Comparison of ENCODE assay signal across 24 mouse cellular contexts in genomic region chr6:50192169-50192568, GRCm38 (mm10).
DNase-seq lines count a peak whose midpoint lies in the region; ATAC-seq and TF ChIP-seq lines count a peak whose summit lies in the region.
"Had no signal": no experiment of that assay in that cellular context is flagged by ENCODE, and none has a peak within 500 bp of the region (broad histone marks: within the 10 kb centered on the region; RNA-seq: fewer than 3 reads in every experiment).

No protein-coding gene starts in this region.

- no peaks in the 10 kb centered on the region; the same call in 1 of the 2 replicates for H3K79me2 ChIP-seq in liver, adult 2 months (ENCODE audit: control insufficient read depth, insufficient read depth, low read length)

- TF ChIP-seq CTCF in liver, adult 2 months (IDR thresholded peaks at IDR 0.05; ENCODE audit: low read depth, low read length), result no peak
- no peak for TF ChIP-seq CTCF in liver, postnatal 0 days (IDR thresholded peaks at IDR 0.05; ENCODE audit: low read depth)

- H3K4me3 ChIP-seq in liver, adult 2 months (ENCODE audit: insufficient read depth, low read depth, low read length), result no peak overlapping the region
- H3K4me3 ChIP-seq in liver, postnatal 0 days (ENCODE audit: low read depth, low read length), result no peak overlapping the region
- H3K4me3 ChIP-seq in liver, embryonic 11.5 days (ENCODE audit: low read depth, low read length), result no peak overlapping the region
- H3K4me3 ChIP-seq: embryonic facial prominence, embryonic 10.5 days; embryonic facial prominence, embryonic 12.5 days; forebrain, embryonic 13.5 days; forebrain, embryonic 15.5 days had no signal

- H3K9me3 ChIP-seq in liver, postnatal 0 days (ENCODE audit: low read length), result no peaks in the 10 kb centered on the region
- H3K9me3 ChIP-seq in liver, embryonic 11.5 days (ENCODE audit: control insufficient read depth, low read length), result no peaks in the 10 kb centered on the region
- H3K9me3 ChIP-seq: embryonic facial prominence, embryonic 10.5 days; embryonic facial prominence, embryonic 12.5 days; forebrain, embryonic 13.5 days; forebrain, embryonic 15.5 days; G1E had no signal

- no peak for TF ChIP-seq EP300 in liver, postnatal 0 days (IDR thresholded peaks at IDR 0.05; ENCODE audit: low read depth)

- TF ChIP-seq POLR2A in liver, adult 2 months (IDR thresholded peaks at IDR 0.05; ENCODE audit: extremely low read depth, insufficient read depth, low read length), result no peak

- peak; percentile 77 for ATAC-seq in liver, postnatal 0 days
- ATAC-seq in liver, embryonic 11.5 days (replicated peaks; ENCODE audit: low FRiP score), result no peak
- ATAC-seq: activated CD4-positive, CD25-positive, alpha-beta regulatory T cell, adult 4 months; CD4-positive, CD25-positive, alpha-beta regulatory T cell, adult 4 months; forebrain, embryonic 13.5 days; forebrain, embryonic 15.5 days; forebrain, postnatal 0 days; Patski had no signal

- H3K9ac ChIP-seq in liver, adult 2 months (ENCODE audit: low read depth, low read length), result no peak overlapping the region
- no peak overlapping the region for H3K9ac ChIP-seq in liver, postnatal 0 days (replicated peaks)
- no peak overlapping the region for H3K9ac ChIP-seq in liver, embryonic 11.5 days (ENCODE audit: low read depth, low read length)
- H3K9ac ChIP-seq: embryonic facial prominence, embryonic 12.5 days; forebrain, embryonic 13.5 days; forebrain, embryonic 15.5 days; forebrain, postnatal 0 days had no signal

- H3K4me2 ChIP-seq in liver, postnatal 0 days (ENCODE audit: low read depth, low read length), result no peak overlapping the region
- H3K4me2 ChIP-seq in liver, embryonic 11.5 days, result no peak overlapping the region
- H3K4me2 ChIP-seq: embryonic facial prominence, embryonic 12.5 days; forebrain, embryonic 13.5 days; forebrain, embryonic 15.5 days had no signal

- no peaks in the 10 kb centered on the region for H3K27me3 ChIP-seq in liver, adult 2 months (ENCODE audit: control insufficient read depth, insufficient read depth, low read length)
- no peaks in the 10 kb centered on the region for H3K27me3 ChIP-seq in liver, postnatal 0 days (ENCODE audit: insufficient read depth, low read length)
- H3K27me3 ChIP-seq in liver, embryonic 11.5 days (replicated peaks; ENCODE audit: control insufficient read depth, insufficient read depth, low read length), result no peaks in the 10 kb centered on the region
- H3K27me3 ChIP-seq: CH12.LX; embryonic facial prominence, embryonic 12.5 days; forebrain, embryonic 13.5 days; forebrain, embryonic 15.5 days; Patski had no signal

- H3K27ac ChIP-seq in liver, adult 2 months (replicated peaks; ENCODE audit: insufficient read depth, low read depth, low read length), result peak overlapping the region; percentile 91
- peak overlapping the region; percentile 48 for H3K27ac ChIP-seq in liver, postnatal 0 days (ENCODE audit: low read depth)
- no peak overlapping the region for H3K27ac ChIP-seq in liver, embryonic 11.5 days (ENCODE audit: low read depth, low read length)
- H3K27ac ChIP-seq: embryonic facial prominence, embryonic 10.5 days; embryonic facial prominence, embryonic 12.5 days; forebrain, embryonic 13.5 days; forebrain, embryonic 15.5 days had no signal

- peaks cover 30% of the 10 kb centered on the region for H3K4me1 ChIP-seq in liver, adult 2 months (ENCODE audit: control insufficient read depth, insufficient read depth, low read length)
- H3K4me1 ChIP-seq in liver, postnatal 0 days (ENCODE audit: insufficient read depth), result peaks cover 14% of the 10 kb centered on the region; the same call in 1 of the 2 replicates
- H3K4me1 ChIP-seq in liver, embryonic 11.5 days (replicated peaks; ENCODE audit: control insufficient read depth, insufficient read depth, low read length), result no peaks in the 10 kb centered on the region
- H3K4me1 ChIP-seq: embryonic facial prominence, embryonic 10.5 days; embryonic facial prominence, embryonic 12.5 days; forebrain, embryonic 13.5 days; forebrain, embryonic 15.5 days had no signal

- 17% methylated on average over 1 of the region's 1 CpGs for WGBS in liver, adult 2 months
- 55% methylated on average over 1 of the region's 1 CpGs for WGBS in liver, postnatal 0 days (ENCODE audit: insufficient replicate concordance)
- WGBS in liver, embryonic 11.5 days, result 86% methylated on average over 1 of the region's 1 CpGs

- peaks cover 3% of the 10 kb centered on the region for H3K36me3 ChIP-seq in liver, adult 2 months (ENCODE audit: control insufficient read depth, insufficient read depth, low read length)
- peaks cover 13% of the 10 kb centered on the region for H3K36me3 ChIP-seq in liver, postnatal 0 days (replicated peaks; ENCODE audit: insufficient read depth, low read length)
- no peaks in the 10 kb centered on the region for H3K36me3 ChIP-seq in liver, embryonic 11.5 days (ENCODE audit: control insufficient read depth, insufficient read depth, low read length)

- DNase-seq in liver, adult 2 months (ENCODE audit: extremely low read depth, low read depth, low spot score), result peak; percentile 91
- DNase-seq in liver, result no peak
- DNase-seq in liver, postnatal 0 days, result no peak
- DNase-seq in liver, embryonic 11.5 days (ENCODE audit: low spot score), result no peak
- DNase-seq in right cerebral cortex, postnatal 36 days (ENCODE audit: low spot score in 2 of 2), result no peak
- DNase-seq: adrenal gland, adult 8-10 months; adrenal gland, postnatal 14 days; adrenal gland, postnatal 36 days; B cell, adult 2 months; cerebellum, adult 11-12 months; cerebellum, adult 2 months; cerebellum, adult 9-10 months; cerebellum, postnatal 10 days; cerebellum, postnatal 25 days; forebrain, postnatal 0 days had no signal
